Mouse (Mus musculus): Measurements from ENCODE around the gene Galnt18.

DNA sequence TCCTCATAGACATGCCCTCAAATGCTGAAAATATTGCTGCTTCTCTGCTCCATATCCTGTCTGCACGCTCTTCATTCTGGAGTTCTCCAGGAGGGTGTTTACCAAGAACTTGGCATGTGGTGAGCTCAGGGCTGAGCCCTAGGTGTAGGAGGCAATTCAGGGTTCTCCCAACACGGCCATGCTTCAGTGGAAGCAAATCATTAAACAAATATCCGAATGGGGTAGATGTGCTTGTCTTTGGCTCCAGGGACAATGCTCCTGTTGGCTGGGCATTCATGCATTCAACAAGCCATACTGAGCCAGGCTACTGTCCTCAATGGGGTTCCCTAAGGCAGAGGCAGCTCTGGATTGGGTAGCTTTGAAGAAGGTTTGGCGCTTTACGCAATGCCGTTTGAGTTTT, 212.9 kb downstream of the Galnt18 start:
- TF ChIP-seq POLR2A (IDR thresholded peaks at IDR 0.05; ENCODE audit: borderline replicate concordance, insufficient read depth, low read length) (no peak), CTCF (IDR thresholded peaks at IDR 0.05; ENCODE audit: borderline replicate concordance, insufficient read depth, low read depth, low read length) (no peak)
